Mouse (Mus musculus) inflammation-experienced regulatory T-cells, adult 6 months (primary cell): Measurements from ENCODE around the gene Pax5. TPM values are rescaled to one million over a fixed set of nuclear protein-coding genes. Genes with fewer than 3 reads are reported as not detected.

Experiments
- ATAC-seq: one replicate; pipeline ENCODE4 v1.8.0; 2017
- polyA plus RNA-seq, 3 experiments: library from polyadenylated mRNA; unstranded; fragments of 100-300 nt; shearing (Covaris generic); gene quantifications; one replicate each; pipeline ENCODE4 v1.2.1; 2017

Gene Pax5
- polyA plus RNA-seq, 3 experiments from 2014 or later, result 0.31 to 0.91 (median 0.55) TPM

DNA sequence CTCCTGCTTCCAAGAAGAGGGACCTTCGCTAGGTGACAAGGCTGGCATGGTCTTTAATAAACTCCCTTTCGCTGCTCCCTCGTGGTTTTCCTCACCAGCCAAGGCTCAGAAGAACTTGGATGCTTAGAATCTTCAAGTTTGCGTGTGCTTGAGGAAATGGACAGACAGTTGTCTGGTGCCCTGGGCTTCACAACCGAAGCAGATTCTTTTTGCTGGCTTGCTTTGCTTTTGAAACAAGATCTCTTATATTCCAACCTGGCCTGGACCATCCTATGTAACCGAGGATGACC lies 45.6 kb downstream of the Pax5 start:
- ATAC-seq, result no peak

GRCm38 (mm10) chr4:44664004-44664766 lies 46.1 kb downstream of the Pax5 start:
- no peak for ATAC-seq

- ATAC-seq, result no peak
These were observed 46.8 kb downstream of the Pax5 start for GRCm38 (mm10) chr4:44663489-44663888.

- ATAC-seq, result no peak
These were observed 65.1 kb downstream of the Pax5 start for GRCm38 (mm10) chr4:44645181-44645580.

- ATAC-seq, result no peak
These were observed 68.3 kb downstream of the Pax5 start for GRCm38 (mm10) chr4:44641831-44642587.

DNA sequence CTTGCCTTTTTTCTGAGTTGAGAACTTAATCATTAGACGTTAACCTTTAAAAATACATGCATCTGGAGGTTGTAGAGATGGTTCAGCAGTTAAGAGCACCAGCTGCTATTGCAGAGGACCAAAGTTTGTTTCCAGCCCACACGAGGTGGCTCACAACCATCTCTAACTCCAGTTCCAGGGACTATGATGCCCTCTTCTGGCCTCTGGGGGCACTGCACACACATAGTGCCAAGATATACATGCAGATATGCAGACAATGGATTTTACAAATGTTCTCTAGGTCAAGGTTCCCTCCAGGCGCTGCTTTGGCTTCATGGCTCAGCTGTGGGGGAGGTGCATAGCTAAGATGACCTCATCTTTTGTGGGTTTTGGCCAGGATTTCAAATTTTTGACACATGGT lies 74.7 kb downstream of the Pax5 start:
- ATAC-seq, result no peak

DNA sequence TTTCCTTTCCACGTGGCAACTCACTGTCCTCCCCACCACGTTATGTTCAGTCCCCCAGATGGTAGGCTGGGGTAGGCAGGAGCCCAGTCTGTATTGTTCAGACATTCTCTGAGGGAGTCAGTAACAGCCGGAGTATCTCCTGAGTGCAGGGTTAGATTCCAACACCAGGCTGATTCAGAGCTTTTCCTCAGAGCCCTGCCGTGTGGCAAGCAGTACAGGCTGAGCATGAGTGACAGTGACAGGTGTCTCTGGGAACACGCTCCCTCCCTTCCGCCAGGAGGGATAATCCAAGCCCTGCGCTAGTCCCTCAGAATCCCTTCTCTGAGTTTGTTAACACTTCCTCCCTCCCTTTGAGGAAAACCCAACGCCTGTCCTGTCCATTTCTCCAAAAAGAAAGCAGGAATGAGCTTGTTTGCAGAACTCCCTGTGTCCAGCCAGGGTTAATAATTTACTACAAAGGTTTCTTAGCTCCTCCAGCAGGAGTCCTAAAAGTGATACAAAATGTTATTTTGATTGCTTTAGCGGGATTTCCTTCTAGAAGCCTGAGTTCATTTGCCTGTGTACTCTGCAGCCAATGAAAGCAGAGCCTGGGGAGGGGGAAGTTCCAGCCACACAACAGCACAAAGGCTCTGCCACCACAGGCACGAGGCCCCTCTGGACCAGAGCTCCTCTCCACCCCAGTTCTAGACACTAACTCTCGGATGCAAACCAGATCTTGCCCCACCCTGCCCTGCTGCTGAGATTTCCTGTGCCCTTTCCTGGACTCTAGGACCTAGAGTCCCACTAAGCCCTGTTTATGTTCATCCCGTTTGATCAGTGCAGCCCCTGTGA lies 76.4 kb downstream of the Pax5 start:
- ATAC-seq, result no peak

- no peak for ATAC-seq
These were observed 80.2 kb downstream of the Pax5 start for GRCm38 (mm10) chr4:44630059-44630458.

- no peak for ATAC-seq
These were observed 82.4 kb downstream of the Pax5 start for GRCm38 (mm10) chr4:44627890-44628289.

- ATAC-seq, result no peak
These were observed 85.2 kb downstream of the Pax5 start for GRCm38 (mm10) chr4:44625108-44625424.

DNA sequence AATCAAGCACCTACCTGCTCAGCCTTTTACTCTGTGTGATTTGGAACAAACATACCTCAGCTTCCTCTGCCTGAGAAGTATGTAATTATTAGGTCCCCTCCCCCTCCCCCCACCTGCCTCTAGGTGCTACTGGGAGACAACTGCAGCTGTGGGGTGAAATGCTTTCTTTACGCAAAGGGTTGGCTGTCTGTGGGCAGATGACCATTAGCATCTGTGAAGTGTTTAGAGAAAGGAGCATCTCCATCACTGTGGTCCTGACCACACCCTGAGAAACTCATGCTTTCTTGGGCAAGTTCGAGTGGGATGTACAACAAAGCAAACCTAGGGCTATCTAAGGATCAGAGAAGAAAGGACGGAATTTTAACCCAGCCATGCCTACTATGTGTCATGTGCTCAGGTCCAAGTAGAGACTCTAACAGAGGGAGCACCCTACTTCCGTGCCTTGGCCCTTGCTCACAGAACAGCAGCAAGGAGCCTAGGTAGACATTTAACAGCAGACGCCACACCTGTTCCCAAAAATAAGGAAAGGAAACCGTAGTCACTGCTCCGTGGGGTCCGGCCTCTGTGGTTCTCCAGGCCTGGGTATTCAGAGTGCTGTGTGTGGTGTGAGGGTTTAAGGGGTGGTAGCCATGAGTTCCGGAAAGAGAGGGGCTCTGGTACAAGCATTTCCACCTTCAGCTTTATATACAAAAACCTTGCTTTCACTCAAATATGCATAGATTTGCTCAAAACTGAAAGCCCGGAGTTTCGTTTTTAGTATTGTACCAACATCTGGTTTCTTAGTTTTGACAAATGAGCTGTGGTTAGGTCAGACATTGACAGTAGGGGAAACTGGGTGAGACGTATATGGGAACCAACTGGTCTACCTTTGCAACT lies 85.8 kb downstream of the Pax5 start:
- ATAC-seq, result peak; percentile 83

DNA sequence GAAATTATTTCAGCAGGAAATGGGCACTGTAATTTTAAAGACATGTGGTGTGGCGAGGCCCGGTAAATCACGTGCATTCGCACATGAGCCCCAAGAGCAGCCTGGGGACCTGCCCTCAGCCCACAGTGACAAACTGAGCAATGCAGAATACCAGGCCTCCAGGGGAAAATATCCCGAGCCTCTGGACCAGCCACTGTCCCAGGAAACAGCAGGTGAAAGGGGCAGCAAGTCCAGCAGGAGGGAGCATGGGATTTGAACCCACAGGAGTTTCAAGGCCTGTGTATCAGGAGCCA lies 86.9 kb downstream of the Pax5 start:
- no peak for ATAC-seq

- no peak for ATAC-seq
These were observed 87.4 kb downstream of the Pax5 start for GRCm38 (mm10) chr4:44622682-44623434.

GRCm38 (mm10) chr4:44620241-44620640 lies 90.0 kb downstream of the Pax5 start:
- ATAC-seq, result no peak

DNA sequence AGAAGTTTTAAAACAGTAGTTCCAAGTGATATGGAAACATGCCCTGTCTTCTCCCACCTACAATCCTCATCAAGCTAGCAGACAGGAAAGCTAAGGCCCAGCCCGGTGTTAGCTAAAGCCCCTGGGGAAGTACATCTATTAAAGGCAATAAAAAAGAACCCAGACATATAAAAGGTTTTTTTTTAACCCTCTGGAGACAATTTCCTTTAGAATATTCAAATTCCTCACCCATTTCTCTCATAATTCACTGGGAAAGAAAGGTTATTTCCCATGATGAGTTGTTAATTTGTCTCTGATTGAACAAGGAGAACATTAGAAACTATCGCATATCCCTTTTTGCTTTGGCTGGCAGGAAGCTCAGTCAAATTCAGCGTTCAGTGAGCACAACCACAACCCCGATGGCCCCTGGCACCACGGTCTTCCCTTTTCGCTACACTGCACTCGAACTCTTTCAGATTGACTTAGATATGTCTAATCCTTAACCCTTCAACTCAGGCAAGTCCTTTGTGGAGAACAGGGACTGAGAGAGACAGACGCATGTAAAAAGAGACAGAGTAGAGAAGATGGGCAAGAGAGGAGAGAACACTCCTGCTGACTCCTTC lies 96.1 kb downstream of the Pax5 start:
- no peak for ATAC-seq

GRCm38 (mm10) chr4:44612392-44612791 lies 97.9 kb downstream of the Pax5 start:
- ATAC-seq, result no peak

- no peak for ATAC-seq
These were observed 104.8 kb downstream of the Pax5 start for GRCm38 (mm10) chr4:44605453-44605852.

- ATAC-seq, result no peak
These were observed 108.0 kb downstream of the Pax5 start for GRCm38 (mm10) chr4:44602257-44602801.

GRCm38 (mm10) chr4:44601370-44601769 lies 108.9 kb downstream of the Pax5 start:
- no peak for ATAC-seq

DNA sequence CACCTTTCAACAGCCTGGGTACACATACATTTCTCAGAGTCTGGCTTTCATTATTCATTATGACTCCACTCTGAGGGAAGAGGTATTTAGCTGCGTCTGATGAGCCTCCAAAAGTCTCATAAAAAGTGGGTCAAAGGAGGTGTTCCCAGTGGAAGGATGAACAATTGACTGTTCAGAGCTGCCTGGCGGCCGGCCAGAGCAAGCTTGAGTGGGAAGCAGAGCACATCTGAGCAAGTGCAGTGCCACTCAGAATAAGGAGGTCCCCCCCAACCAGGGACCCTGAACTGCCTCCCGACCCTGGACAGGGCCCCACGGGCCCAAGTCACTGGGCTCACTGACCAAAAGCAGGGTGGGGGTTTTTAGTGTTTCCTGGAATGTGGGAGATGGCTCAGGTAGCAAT lies 109.4 kb downstream of the Pax5 start:
- no peak for ATAC-seq

DNA sequence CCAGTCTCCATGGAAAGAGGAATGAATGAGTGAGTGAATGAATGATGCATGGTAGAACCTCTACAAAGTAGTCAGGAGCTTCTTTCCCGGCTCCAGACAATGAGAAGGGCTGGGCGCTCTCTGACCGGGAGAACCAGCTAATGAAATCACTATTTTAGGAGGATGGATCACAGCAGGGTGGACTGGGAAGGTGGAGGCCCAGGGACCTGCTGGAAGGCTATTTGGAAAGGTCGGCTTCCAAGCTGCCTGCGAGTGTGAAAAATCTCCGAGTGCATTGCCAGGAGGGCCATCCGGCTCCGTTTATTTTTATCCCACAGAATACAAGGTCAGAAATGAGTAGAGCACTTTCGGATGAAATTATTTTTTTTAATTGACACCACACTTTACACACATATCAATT lies 112.3 kb downstream of the Pax5 start:
- no peak for ATAC-seq
